Mouse (Mus musculus): ENCODE measurements around the gene Pphln1. TPM values are rescaled to one million over a fixed set of nuclear protein-coding genes. Genes with fewer than 3 reads are reported as not detected.

Pphln1 gene
- polyA plus RNA-seq, 1 experiment from 2014 or later: 35.4 TPM

- H3K4me2 ChIP-seq (ENCODE audit: low read length): no peak overlapping the region
- DNase-seq: no peak
- H3K4me3 ChIP-seq (replicated peaks; ENCODE audit: low read depth, low read length): no peak overlapping the region
- 95% methylated on average over 9 of the region's 9 CpGs for whole genome bisulfite sequencing
- no peaks in the 10 kb centered on the region for H3K27me3 ChIP-seq (ENCODE audit: control insufficient read depth, insufficient read depth, low read length)
- no peaks in the 10 kb centered on the region for H3K4me1 ChIP-seq (ENCODE audit: control insufficient read depth, insufficient read depth, low read length)
- no peak overlapping the region for H3K27ac ChIP-seq (replicated peaks; ENCODE audit: low read depth, low read length)
- H3K36me3 ChIP-seq (ENCODE audit: control insufficient read depth, insufficient read depth, low read length): peaks cover 23% of the 10 kb centered on the region
- ATAC-seq (ENCODE audit: low FRiP score, low TSS enrichment): no peak
- no peak overlapping the region for H3K9ac ChIP-seq (replicated peaks; ENCODE audit: low read length)
- H3K9me3 ChIP-seq (ENCODE audit: control insufficient read depth, low read length): no peaks in the 10 kb centered on the region
These were observed 16.3 kb downstream of the Pphln1 start for GRCm38 (mm10) chr15:93414456-93414855.

GRCm38 (mm10) chr15:93416300-93416699 lies 18.1 kb downstream of the Pphln1 start:
- Histone ChIP-seq H3K27ac (replicated peaks; ENCODE audit: low read depth, low read length) (no peak overlapping the region), H3K9me3 (ENCODE audit: control insufficient read depth, low read length) (no peaks in the 10 kb centered on the region), H3K4me1 (ENCODE audit: control insufficient read depth, insufficient read depth, low read length) (no peaks in the 10 kb centered on the region), H3K9ac (replicated peaks; ENCODE audit: low read length) (no peak overlapping the region), H3K36me3 (ENCODE audit: control insufficient read depth, insufficient read depth, low read length) (peaks cover 17% of the 10 kb centered on the region), H3K4me3 (replicated peaks; ENCODE audit: low read depth, low read length) (no peak overlapping the region), H3K4me2 (ENCODE audit: low read length) (no peak overlapping the region), H3K27me3 (ENCODE audit: control insufficient read depth, insufficient read depth, low read length) (no peaks in the 10 kb centered on the region)
- ATAC-seq (ENCODE audit: low FRiP score, low TSS enrichment): no peak
- 95% methylated on average over 6 of the region's 6 CpGs for WGBS
- DNase-seq: no peak

- H3K9me3 ChIP-seq (ENCODE audit: control insufficient read depth, low read length): no peaks in the 10 kb centered on the region
- no peak for ATAC-seq (ENCODE audit: low FRiP score, low TSS enrichment)
- no peaks in the 10 kb centered on the region for H3K27me3 ChIP-seq (ENCODE audit: control insufficient read depth, insufficient read depth, low read length)
- DNase-seq: no peak
- H3K4me2 ChIP-seq (ENCODE audit: low read length): no peak overlapping the region
- 90% methylated on average over 7 of the region's 7 CpGs for WGBS
- no peak overlapping the region for H3K4me3 ChIP-seq (replicated peaks; ENCODE audit: low read depth, low read length)
- peaks cover 30% of the 10 kb centered on the region; the same call in 1 of the 2 replicates for H3K36me3 ChIP-seq (ENCODE audit: control insufficient read depth, insufficient read depth, low read length)
- H3K4me1 ChIP-seq (ENCODE audit: control insufficient read depth, insufficient read depth, low read length): no peaks in the 10 kb centered on the region
- H3K9ac ChIP-seq (replicated peaks; ENCODE audit: low read length): no peak overlapping the region
- no peak overlapping the region for H3K27ac ChIP-seq (replicated peaks; ENCODE audit: low read depth, low read length)
These were observed 22.4 kb downstream of the Pphln1 start for GRCm38 (mm10) chr15:93420596-93420995.

GRCm38 (mm10) chr15:93422537-93422936 lies 24.4 kb downstream of the Pphln1 start:
- H3K27ac ChIP-seq (replicated peaks; ENCODE audit: low read depth, low read length): no peak overlapping the region
- H3K27me3 ChIP-seq (ENCODE audit: control insufficient read depth, insufficient read depth, low read length): no peaks in the 10 kb centered on the region
- no peaks in the 10 kb centered on the region for H3K4me1 ChIP-seq (ENCODE audit: control insufficient read depth, insufficient read depth, low read length)
- no peak overlapping the region for H3K9ac ChIP-seq (replicated peaks; ENCODE audit: low read length)
- 97% methylated on average over 1 of the region's 1 CpGs for WGBS
- no peak overlapping the region for H3K4me2 ChIP-seq (ENCODE audit: low read length)
- DNase-seq (no peak), ATAC-seq (ENCODE audit: low FRiP score, low TSS enrichment) (no peak)
- H3K4me3 ChIP-seq (replicated peaks; ENCODE audit: low read depth, low read length): no peak overlapping the region
- H3K36me3 ChIP-seq (ENCODE audit: control insufficient read depth, insufficient read depth, low read length): peaks cover 30% of the 10 kb centered on the region; the same call in 1 of the 2 replicates
- H3K9me3 ChIP-seq (ENCODE audit: control insufficient read depth, low read length): no peaks in the 10 kb centered on the region

GRCm38 (mm10) chr15:93433811-93434210 lies 35.7 kb downstream of the Pphln1 start:
- Histone ChIP-seq H3K4me3 (replicated peaks; ENCODE audit: low read depth, low read length) (no peak overlapping the region), H3K9ac (replicated peaks; ENCODE audit: low read length) (no peak overlapping the region), H3K4me1 (ENCODE audit: control insufficient read depth, insufficient read depth, low read length) (no peaks in the 10 kb centered on the region), H3K9me3 (ENCODE audit: control insufficient read depth, low read length) (no peaks in the 10 kb centered on the region), H3K27me3 (ENCODE audit: control insufficient read depth, insufficient read depth, low read length) (no peaks in the 10 kb centered on the region), H3K27ac (replicated peaks; ENCODE audit: low read depth, low read length) (no peak overlapping the region), H3K4me2 (ENCODE audit: low read length) (no peak overlapping the region), H3K36me3 (ENCODE audit: control insufficient read depth, insufficient read depth, low read length) (peaks cover 6% of the 10 kb centered on the region)
- ATAC-seq (ENCODE audit: low FRiP score, low TSS enrichment): no peak
- DNase-seq: peak; percentile 3
- 79% methylated on average over 11 of the region's 11 CpGs for WGBS

GRCm38 (mm10) chr15:93435998-93436397 lies 37.8 kb downstream of the Pphln1 start:
- Histone ChIP-seq H3K4me1 (ENCODE audit: control insufficient read depth, insufficient read depth, low read length) (no peaks in the 10 kb centered on the region), H3K27me3 (ENCODE audit: control insufficient read depth, insufficient read depth, low read length) (no peaks in the 10 kb centered on the region), H3K27ac (replicated peaks; ENCODE audit: low read depth, low read length) (no peak overlapping the region), H3K9ac (replicated peaks; ENCODE audit: low read length) (no peak overlapping the region), H3K36me3 (ENCODE audit: control insufficient read depth, insufficient read depth, low read length) (no peaks in the 10 kb centered on the region), H3K4me3 (replicated peaks; ENCODE audit: low read depth, low read length) (no peak overlapping the region), H3K4me2 (ENCODE audit: low read length) (no peak overlapping the region), H3K9me3 (ENCODE audit: control insufficient read depth, low read length) (no peaks in the 10 kb centered on the region)
- 94% methylated on average over 12 of the region's 12 CpGs for WGBS
- no peak for DNase-seq
- no peak for ATAC-seq (ENCODE audit: low FRiP score, low TSS enrichment)

GRCm38 (mm10) chr15:93438663-93439062 lies 40.5 kb downstream of the Pphln1 start:
- no peak overlapping the region for H3K4me2 ChIP-seq (ENCODE audit: low read length)
- peaks cover 20% of the 10 kb centered on the region for H3K36me3 ChIP-seq (ENCODE audit: control insufficient read depth, insufficient read depth, low read length)
- no peak overlapping the region for H3K27ac ChIP-seq (replicated peaks; ENCODE audit: low read depth, low read length)
- H3K4me3 ChIP-seq (replicated peaks; ENCODE audit: low read depth, low read length): no peak overlapping the region
- ATAC-seq (ENCODE audit: low FRiP score, low TSS enrichment): no peak
- WGBS: 44% methylated on average over 5 of the region's 5 CpGs
- no peaks in the 10 kb centered on the region for H3K9me3 ChIP-seq (ENCODE audit: control insufficient read depth, low read length)
- H3K9ac ChIP-seq (replicated peaks; ENCODE audit: low read length): no peak overlapping the region
- H3K4me1 ChIP-seq (ENCODE audit: control insufficient read depth, insufficient read depth, low read length): no peaks in the 10 kb centered on the region
- H3K27me3 ChIP-seq (ENCODE audit: control insufficient read depth, insufficient read depth, low read length): no peaks in the 10 kb centered on the region
- DNase-seq: peak; percentile 86

GRCm38 (mm10) chr15:93442271-93442670 lies 44.1 kb downstream of the Pphln1 start:
- Histone ChIP-seq H3K4me2 (ENCODE audit: low read length) (no peak overlapping the region), H3K9ac (replicated peaks; ENCODE audit: low read length) (no peak overlapping the region), H3K36me3 (ENCODE audit: control insufficient read depth, insufficient read depth, low read length) (peaks cover 26% of the 10 kb centered on the region), H3K27me3 (ENCODE audit: control insufficient read depth, insufficient read depth, low read length) (no peaks in the 10 kb centered on the region), H3K27ac (replicated peaks; ENCODE audit: low read depth, low read length) (no peak overlapping the region), H3K4me1 (ENCODE audit: control insufficient read depth, insufficient read depth, low read length) (no peaks in the 10 kb centered on the region), H3K4me3 (replicated peaks; ENCODE audit: low read depth, low read length) (no peak overlapping the region), H3K9me3 (ENCODE audit: control insufficient read depth, low read length) (no peaks in the 10 kb centered on the region)
- DNase-seq: peak; percentile 13
- ATAC-seq (ENCODE audit: low FRiP score, low TSS enrichment): no peak
- WGBS: 96% methylated on average over 4 of the region's 4 CpGs

- DNase-seq (no peak), ATAC-seq (ENCODE audit: low FRiP score, low TSS enrichment) (no peak)
- WGBS: 90% methylated on average over 6 of the region's 6 CpGs
- H3K4me3 ChIP-seq (replicated peaks; ENCODE audit: low read depth, low read length): no peak overlapping the region
- no peaks in the 10 kb centered on the region for H3K27me3 ChIP-seq (ENCODE audit: control insufficient read depth, insufficient read depth, low read length)
- H3K9ac ChIP-seq (replicated peaks; ENCODE audit: low read length): no peak overlapping the region
- H3K9me3 ChIP-seq (ENCODE audit: control insufficient read depth, low read length): no peaks in the 10 kb centered on the region
- H3K36me3 ChIP-seq (ENCODE audit: control insufficient read depth, insufficient read depth, low read length): peaks cover 26% of the 10 kb centered on the region
- no peak overlapping the region for H3K4me2 ChIP-seq (ENCODE audit: low read length)
- no peaks in the 10 kb centered on the region for H3K4me1 ChIP-seq (ENCODE audit: control insufficient read depth, insufficient read depth, low read length)
- H3K27ac ChIP-seq (replicated peaks; ENCODE audit: low read depth, low read length): no peak overlapping the region
These were observed 45.5 kb downstream of the Pphln1 start for GRCm38 (mm10) chr15:93443676-93444075.
